Mouse (Mus musculus) embryonic fibroblast, embryonic 13.5 days (primary cell): ENCODE data around the gene Kcnf1. TPM values are rescaled to one million over a fixed set of nuclear protein-coding genes. Genes with fewer than 3 reads are reported as not detected.

Experiments
- polyA plus RNA-seq: library from polyadenylated mRNA; stranded (reverse); fragments of >200 nt; gene quantifications from 2 replicates; pipeline ENCODE4 v1.2.4, GENCODE M21; 2011; ENCODE audit warnings: low read depth; ENCODE audit not compliant: missing spikeins, insufficient read length

The Kcnf1 gene
- polyA plus RNA-seq, 1 experiment, result 0.46 TPM

Other genes with a start within 250 kb of the Kcnf1 start
- 75.1 and 77.4 TPM in 2 replicates for gene Pqlc3, start 176.5 kb downstream of the Kcnf1 start, polyA plus RNA-seq
- gene 2410004P03Rik, start 165.2 kb downstream of the Kcnf1 start, polyA plus RNA-seq, result 0.17 TPM in 1 of 2 replicates, not detected in the other
- 372 and 380 TPM in 2 replicates for gene Pdia6, start 89.7 kb upstream of the Kcnf1 start, polyA plus RNA-seq
- gene Atp6v1c2, start 152.5 kb upstream of the Kcnf1 start, polyA plus RNA-seq, result not detected in 2 replicates
- gene Nol10, start 171.6 kb upstream of the Kcnf1 start, polyA plus RNA-seq, result 25.5 and 27.6 TPM in 2 replicates